Mouse (Mus musculus) lung, postnatal 36 days (tissue): ENCODE results near the gene Slc2a1.
A peak's percentile ranks its signal among the peaks of the same experiment; 100 is the strongest.

Source experiments
- DNase-seq: peaks from one replicate; pipeline ENCODE4 v3.0.0; 2022; ENCODE audit warnings: mixed read lengths

The Slc2a1 gene

GRCm38 (mm10) chr4:119098216-119099210 lies 10.0 kb upstream of the Slc2a1 start:
- no peak for DNase-seq

DNA sequence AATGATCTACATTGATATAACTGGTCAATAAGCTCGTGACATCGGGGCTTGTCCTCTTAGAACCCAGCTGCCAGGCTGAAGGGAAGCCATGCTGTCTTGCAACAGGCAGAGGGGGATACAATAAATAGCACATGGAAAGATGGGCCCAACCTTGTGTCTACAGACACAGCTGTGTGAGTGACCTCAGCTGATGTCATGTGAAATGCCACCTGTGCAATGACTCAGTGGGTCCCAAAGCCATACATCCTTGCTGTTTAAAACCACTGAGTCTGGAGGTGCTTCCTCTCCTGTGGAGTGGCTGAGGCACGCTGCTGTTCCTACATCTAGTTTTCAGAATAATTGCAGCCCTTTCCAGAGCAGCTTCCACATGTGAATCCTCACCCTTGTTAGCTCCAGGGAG lies 7.1 kb upstream of the Slc2a1 start:
- no peak for DNase-seq

DNA sequence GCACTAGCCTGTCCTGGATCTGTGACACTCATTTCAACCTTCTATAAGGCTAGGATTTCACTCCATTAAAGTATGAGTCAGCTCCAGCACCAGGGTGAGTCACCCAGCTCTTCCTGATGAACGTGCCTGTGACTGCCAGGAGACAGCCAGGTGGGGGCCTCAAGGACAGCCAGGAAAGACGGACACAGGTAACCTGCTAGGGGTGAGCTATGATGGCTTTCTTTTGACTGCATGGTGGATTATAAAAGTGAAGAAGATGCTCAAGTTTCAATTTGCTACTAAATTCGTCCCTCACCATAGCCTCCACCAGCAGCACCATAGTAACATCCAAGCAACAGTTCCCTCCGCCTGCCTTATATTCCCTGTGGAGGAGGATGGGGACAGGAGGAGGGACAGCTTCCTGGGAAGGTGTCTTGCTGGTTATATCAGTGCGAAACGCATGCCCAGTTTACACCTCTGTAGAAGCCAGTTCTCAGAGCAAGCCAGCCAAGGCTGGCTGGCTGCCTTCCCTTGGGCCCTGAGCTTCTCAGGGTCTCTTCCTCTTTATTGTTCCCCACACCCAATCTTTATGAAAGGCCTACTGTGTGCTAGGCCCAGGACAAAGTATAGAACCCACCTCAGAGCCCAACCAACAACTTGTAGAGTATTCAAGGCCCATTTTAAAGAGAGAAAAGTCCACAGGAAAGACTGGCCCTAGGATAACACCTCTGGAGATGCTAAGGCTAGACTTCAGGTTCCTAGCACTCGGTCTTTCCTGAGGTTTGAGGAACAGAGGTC lies 6.0 kb upstream of the Slc2a1 start:
- DNase-seq: no peak

DNA sequence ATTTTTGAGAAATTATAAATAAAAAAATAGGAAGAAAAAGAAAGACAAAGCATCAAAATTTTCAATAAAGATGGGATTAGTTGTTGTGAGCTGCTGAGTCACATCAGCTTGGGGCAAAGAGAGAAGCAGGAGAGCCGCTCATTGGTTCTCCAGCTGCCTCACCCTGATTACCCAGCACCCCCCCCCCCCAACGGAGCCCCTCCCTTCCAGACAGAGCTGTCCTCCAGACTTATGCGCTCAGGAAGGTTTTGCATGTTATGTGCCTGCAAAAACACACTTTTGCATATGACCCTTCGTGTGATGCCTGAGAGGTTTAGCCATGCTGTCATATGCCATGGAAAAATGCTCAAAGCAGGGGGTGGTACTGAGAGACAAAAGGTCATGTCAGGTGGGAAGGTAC lies 3.7 kb upstream of the Slc2a1 start:
- DNase-seq: no peak

- DNase-seq: peak; percentile 84
Measured at GRCm38 (mm10) chr4:119105704-119106103, 2.8 kb upstream of the Slc2a1 start.

- DNase-seq: no peak
Measured at GRCm38 (mm10) chr4:119107867-119108266, 644 bp upstream of the Slc2a1 start.

DNA sequence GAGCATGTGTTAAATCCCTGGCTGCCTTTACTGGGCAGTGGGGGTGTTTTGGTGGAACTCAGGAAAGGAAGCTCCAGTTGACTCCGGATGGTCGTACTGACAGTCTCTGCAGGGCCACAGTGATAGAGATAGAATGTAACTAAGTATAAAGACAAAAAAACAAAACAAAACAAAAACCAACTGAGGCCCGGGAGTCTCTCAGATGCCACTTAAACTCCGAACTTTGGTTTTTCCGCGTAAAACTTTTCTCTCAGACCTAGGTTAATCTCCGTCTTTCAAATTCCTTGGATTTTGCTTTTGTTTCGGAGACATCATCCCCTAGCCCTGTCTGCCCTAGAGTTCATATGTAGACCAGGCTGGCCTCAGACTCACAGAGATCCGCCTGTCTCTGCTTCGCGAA lies 1.1 kb downstream of the Slc2a1 start:
- DNase-seq: no peak

DNA sequence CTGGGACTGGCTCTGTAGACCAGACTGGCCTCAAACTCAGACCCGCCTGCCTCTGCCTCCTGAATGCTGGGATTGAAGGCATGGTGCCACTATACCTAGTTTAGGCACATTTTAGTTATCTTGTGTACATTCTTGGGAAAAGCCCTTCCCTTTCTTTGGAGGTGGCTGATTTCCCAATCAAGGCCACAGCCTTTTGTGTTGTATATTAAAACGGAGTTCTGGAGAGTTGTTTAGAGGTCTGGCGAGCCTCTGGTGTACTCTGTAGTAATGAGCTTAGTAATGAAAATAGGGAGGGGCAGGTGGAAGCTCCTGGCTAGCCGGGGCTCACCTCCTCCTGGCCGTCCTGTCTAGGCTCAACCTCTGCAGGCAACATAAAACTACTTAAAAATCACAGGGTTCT lies 2.0 kb downstream of the Slc2a1 start:
- no peak for DNase-seq

DNA sequence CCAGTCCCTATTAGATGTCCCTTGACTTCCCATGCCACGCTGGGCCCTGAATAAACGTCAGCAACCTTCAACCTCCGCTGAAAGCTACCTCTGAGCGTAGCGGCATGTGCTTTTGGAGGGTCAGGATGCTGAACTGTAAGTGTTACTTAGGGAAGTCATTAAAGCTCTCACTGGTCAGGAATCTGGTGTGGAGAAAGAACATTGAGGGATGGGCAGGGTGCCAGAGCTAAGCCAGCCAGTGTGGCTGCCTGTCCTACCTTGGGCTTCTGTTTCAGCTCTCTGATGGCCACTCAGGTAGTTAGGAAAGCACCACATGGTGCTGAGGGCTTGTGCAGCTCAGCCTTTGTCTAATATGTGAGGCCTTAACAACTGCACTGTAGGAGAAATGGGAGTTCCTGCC lies 2.9 kb downstream of the Slc2a1 start:
- no peak for DNase-seq

GRCm38 (mm10) chr4:119112256-119112885 lies 3.9 kb downstream of the Slc2a1 start:
- no peak for DNase-seq

GRCm38 (mm10) chr4:119115611-119116070 lies 7.1 kb downstream of the Slc2a1 start:
- DNase-seq: peak; percentile 35

DNA sequence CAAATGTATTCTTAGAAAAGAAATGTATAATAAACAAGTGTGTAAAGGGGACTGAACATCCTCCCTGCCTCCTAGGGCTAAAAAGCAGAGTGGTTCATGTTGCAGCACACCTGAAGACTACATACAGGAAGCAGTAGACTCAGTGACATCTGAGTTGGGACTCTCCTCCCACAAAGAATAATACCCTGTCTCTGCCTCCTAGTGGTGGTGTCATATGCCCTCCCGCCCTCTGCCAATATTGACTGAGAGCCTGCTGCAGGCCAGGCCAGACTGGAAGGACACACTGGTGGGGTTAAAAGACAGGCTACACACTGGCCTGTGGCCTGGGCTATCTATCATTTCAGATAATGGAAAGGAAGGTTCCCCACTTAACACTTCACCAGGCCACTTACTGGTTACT lies 7.8 kb downstream of the Slc2a1 start:
- DNase-seq: no peak

DNA sequence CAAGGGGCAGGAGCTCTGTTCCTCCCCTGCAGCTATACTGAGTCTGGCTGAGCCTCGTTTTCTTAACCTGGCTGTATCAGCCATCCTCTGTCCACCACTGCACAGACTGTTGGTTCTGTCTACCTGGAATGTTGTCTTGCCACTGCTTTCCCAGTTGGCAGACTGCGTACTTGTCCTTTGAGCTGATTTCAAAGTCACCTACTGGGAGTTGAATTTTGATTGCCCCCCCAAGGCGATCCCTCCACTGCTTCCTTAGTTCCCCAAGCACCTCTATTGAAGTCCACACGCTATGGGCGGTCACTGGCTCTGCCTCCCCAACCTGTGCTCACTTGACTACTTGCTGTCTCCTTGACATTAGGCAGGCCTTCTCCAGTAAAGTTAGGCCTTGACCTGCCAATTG lies 9.1 kb downstream of the Slc2a1 start:
- DNase-seq: no peak

- DNase-seq: no peak
Measured at GRCm38 (mm10) chr4:119118659-119119077, 10.2 kb downstream of the Slc2a1 start.

DNA sequence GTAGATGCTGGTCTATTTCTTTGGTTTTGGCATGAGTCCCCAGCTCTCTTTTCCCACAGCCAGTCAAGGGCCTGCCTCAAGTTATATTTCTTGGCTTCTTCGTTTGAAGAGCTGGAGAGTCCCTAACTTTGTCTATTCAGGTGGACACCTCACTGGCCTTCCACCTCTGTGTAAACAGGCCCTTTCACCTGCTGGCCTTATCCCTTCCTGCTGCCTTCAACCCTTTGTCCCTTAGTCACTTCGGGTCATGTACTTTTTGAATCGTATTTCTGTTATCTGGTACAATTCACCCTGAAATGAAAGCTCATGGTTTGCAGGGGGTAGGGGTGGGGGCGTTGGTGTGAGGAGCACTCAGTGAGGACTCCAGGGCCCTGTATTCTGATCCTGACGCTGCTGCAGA lies 10.8 kb downstream of the Slc2a1 start:
- DNase-seq: no peak

GRCm38 (mm10) chr4:119120095-119120494 lies 11.6 kb downstream of the Slc2a1 start:
- DNase-seq: peak; percentile 34

DNA sequence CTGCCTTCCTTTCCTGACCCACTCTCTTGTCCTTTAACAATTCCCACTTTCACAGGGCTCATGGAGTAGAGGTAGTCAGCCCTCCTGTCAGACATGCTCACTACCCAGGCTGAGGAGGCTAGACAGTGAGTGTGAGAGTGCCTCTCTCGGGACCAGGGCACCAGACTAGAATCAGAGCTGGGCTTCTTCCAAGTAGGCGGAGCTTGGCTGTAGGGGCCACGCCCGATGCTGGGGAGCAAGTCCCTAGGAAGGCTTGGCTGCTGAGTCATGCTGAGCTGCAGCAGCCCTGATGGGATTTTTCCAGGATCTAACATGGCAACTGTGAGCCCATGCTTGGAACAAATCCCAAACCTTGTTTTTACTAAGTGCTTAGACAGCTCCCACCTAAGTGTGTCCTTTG lies 12.7 kb downstream of the Slc2a1 start:
- peak; percentile 88 for DNase-seq

GRCm38 (mm10) chr4:119124771-119125273 lies 16.3 kb downstream of the Slc2a1 start:
- DNase-seq: no peak

GRCm38 (mm10) chr4:119125577-119126270 lies 17.2 kb downstream of the Slc2a1 start:
- DNase-seq: peak; percentile 71

GRCm38 (mm10) chr4:119127229-119127628 lies 18.7 kb downstream of the Slc2a1 start:
- DNase-seq: peak; percentile 71

- DNase-seq: no peak
Measured at GRCm38 (mm10) chr4:119128547-119128946, 20.0 kb downstream of the Slc2a1 start.

DNA sequence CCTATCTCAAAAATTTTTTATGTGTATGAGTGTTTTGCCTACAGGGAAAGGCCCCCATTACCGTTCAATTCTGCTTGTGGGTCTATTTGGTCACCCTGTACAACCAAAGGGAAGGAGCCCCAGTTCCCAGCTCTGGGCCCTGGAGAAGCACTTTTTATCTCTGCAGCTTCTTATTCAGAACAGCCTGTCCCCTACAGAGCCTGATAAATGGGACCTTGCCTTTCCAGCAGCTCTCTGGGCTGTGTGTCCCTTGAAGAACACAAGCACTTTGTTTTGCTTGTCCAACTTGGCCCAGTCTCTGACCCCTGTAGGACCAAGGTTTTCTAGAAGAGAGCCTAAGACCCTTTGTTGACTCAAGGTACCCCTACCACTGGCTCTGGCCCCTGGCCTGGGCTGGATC lies 20.6 kb downstream of the Slc2a1 start:
- DNase-seq: no peak
